Mouse (Mus musculus) forebrain, postnatal 0 days (tissue): ENCODE data around the gene Ada. TPM values are rescaled to one million over a fixed set of nuclear protein-coding genes. Genes with fewer than 3 reads are reported as not detected.

Experiments used
- ATAC-seq: fragments of 200-750 bp; cut with Nextera tagmentation; 2 replicates; pipeline ENCODE4 v1.8.0; 2017; ENCODE audit warnings: mild to moderate bottlenecking, moderate library complexity
- DNase-seq: peaks from one replicate; pipeline ENCODE4 v3.0.0-alpha.2; 2015
- H3K27ac ChIP-seq: fragments of 300-500 bp; sonication (generic); 2 replicates; pipeline ENCODE4 v1.5.1; 2014; ENCODE audit warnings: low read depth, mild to moderate bottlenecking, antibody characterized with exemption, low read length, moderate library complexity, mixed read lengths
- H3K27me3 ChIP-seq: fragments of 300-500 bp; sonication (generic); 2 replicates; pipeline ENCODE4 v1.6.1; 2014; ENCODE audit warnings: mild to moderate bottlenecking, low read length, mixed read lengths; ENCODE audit not compliant: insufficient read depth
- H3K36me3 ChIP-seq: fragments of 300-500 bp; sonication (generic); 2 replicates; pipeline ENCODE4 v1.6.1; 2014; ENCODE audit warnings: mild to moderate bottlenecking, moderate library complexity; ENCODE audit not compliant: insufficient read depth
- H3K4me1 ChIP-seq: fragments of 300-500 bp; sonication (generic); 2 replicates; pipeline ENCODE4 v1.6.1; 2014; ENCODE audit warnings: antibody characterized with exemption; ENCODE audit not compliant: insufficient read depth
- H3K4me2 ChIP-seq: fragments of 300-500 bp; sonication (generic); 2 replicates; pipeline ENCODE4 v1.6.1; 2014; ENCODE audit warnings: low read depth, mild to moderate bottlenecking, moderate library complexity
- H3K4me3 ChIP-seq: fragments of 300-500 bp; sonication (generic); 2 replicates; pipeline ENCODE4 v1.5.1; 2014; ENCODE audit warnings: low read depth, low read length, mixed read lengths
- H3K9ac ChIP-seq: fragments of 300-500 bp; sonication (generic); 2 replicates; pipeline ENCODE4 v1.6.1; 2014; ENCODE audit warnings: mild to moderate bottlenecking
- H3K9me3 ChIP-seq: fragments of 300-500 bp; sonication (generic); 2 replicates; pipeline ENCODE4 v1.6.1; 2016; ENCODE audit warnings: low read length
- CTCF ChIP-seq: sonication (generic); IDR thresholded peaks from 2 replicates; pipeline ENCODE4 v1.5.1; 2016; ENCODE audit warnings: antibody characterized with exemption, control low read depth, low read depth
- WGBS: fragments of 180-500 bp; shearing (Covaris S2); extraction: QIAGEN DNeasy Blood & Tissue Kit; methylation state at CpG from one replicate; pipeline ENCODE4 v1.1.7; 2014; 5-methylcytosine and 5-hydroxymethylcytosine counted together
- polyA plus RNA-seq: library from polyadenylated mRNA; unstranded; fragments of >200 nt; fragmentation: Nextera tagmentation; extraction: Ambion mirVana; gene quantifications from 2 replicates; pipeline ENCODE4 v1.2.1, GENCODE M21; 2015
- total RNA-seq: library from RNA; depleted of rRNA; stranded (reverse); fragments of >200 nt; gene quantifications from 2 replicates; pipeline ENCODE4 v1.2.3, GENCODE M21; 2014

Gene Ada
- total and polyA plus RNA-seq, 2 experiments from 2014 or later = 4.3 to 5.4 TPM

DNA sequence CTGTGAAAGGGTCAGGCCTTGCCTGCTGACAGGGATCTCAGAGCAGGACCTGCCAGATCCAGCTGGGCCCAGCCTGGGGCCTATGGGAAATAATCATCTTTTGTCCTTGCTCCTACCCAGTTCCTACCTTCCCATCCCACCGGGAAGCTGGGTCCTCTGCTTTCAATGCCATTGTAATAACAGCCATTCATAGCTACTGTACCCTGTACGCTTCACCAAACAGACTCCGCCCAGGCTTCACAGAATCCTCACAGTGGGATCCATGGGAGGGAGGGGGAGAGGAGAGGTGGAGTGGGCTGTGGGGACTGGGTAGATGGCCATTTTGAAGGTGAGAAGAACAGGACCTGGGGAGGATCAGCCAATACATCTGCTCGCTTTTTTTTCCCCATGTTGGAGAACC, 28.9 kb upstream of the Ada start:
- no peaks in the 10 kb centered on the region for H3K4me1 ChIP-seq
- DNase-seq = no peak

DNA sequence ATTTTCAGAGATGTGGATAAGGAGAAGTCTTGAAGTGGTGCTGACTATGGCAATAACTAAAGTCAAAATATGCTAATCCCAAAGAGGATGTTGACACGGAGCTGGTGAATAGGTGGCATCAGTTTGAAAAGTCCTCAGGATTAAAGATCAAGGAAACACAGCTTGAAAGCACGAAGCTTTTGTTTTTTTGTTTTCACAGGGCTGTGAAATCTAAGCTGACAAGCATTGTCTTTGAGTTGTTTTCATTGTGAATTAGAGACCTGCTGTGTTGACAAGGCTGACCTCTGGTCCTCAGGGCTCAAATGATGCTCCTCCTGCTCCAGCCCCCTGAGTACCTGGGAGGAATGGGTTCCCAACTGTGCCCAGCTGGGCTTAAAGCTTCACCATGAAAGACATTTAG, 27.0 kb upstream of the Ada start:
- Histone ChIP-seq H3K4me1 (no peaks in the 10 kb centered on the region), H3K4me2 (no peak overlapping the region), H3K27me3 (no peaks in the 10 kb centered on the region), H3K9ac (no peak overlapping the region), H3K36me3 (no peaks in the 10 kb centered on the region), H3K4me3 (no peak overlapping the region), H3K27ac (no peak overlapping the region), H3K9me3 (no peaks in the 10 kb centered on the region)
- 4% methylated on average over 2 of the region's 2 CpGs for WGBS
- no peak for TF ChIP-seq CTCF
- DNase-seq (no peak), ATAC-seq (no peak)

More for the DNA sequence above, 28.9 kb upstream of the Ada start:
- no peaks in the 10 kb centered on the region for H3K36me3 ChIP-seq
- 42% methylated on average over 4 of the region's 4 CpGs for WGBS
- ATAC-seq = no peak
- H3K9ac ChIP-seq = no peak overlapping the region
- no peak for TF ChIP-seq CTCF
- H3K27me3 ChIP-seq = no peaks in the 10 kb centered on the region
- H3K9me3 ChIP-seq = no peaks in the 10 kb centered on the region
- H3K4me3 ChIP-seq = no peak overlapping the region
- H3K27ac ChIP-seq = no peak overlapping the region
- H3K4me2 ChIP-seq = no peak overlapping the region

DNA sequence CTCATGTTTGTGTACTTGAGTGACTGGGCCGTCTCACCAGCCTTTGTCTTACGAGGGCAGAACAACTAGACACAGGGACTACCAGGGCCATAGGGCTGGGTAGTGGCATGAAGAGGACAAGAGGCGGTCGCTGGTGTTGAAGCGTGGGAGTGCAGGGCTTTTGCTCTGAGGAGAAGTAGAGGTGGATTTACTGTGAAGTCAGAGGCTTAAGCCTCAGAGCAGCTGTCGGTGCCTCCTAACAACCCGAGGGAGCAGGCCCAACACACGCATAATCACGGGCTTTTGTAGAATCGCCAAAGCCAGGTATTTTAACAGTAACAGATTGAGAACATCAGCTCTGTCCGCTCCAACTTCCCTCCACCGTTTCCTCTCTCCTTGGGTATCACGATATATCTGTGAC, 26.6 kb upstream of the Ada start:
- H3K4me2 ChIP-seq = no peak overlapping the region
- 15% methylated on average over 13 of the region's 13 CpGs for WGBS
- H3K36me3 ChIP-seq = no peaks in the 10 kb centered on the region
- ATAC-seq (no peak), DNase-seq (no peak)
- H3K27ac ChIP-seq = no peak overlapping the region
- no peak overlapping the region for H3K4me3 ChIP-seq
- TF ChIP-seq CTCF = no peak
- no peaks in the 10 kb centered on the region for H3K4me1 ChIP-seq
- no peak overlapping the region for H3K9ac ChIP-seq
- H3K9me3 ChIP-seq = no peaks in the 10 kb centered on the region
- H3K27me3 ChIP-seq = no peaks in the 10 kb centered on the region

DNA sequence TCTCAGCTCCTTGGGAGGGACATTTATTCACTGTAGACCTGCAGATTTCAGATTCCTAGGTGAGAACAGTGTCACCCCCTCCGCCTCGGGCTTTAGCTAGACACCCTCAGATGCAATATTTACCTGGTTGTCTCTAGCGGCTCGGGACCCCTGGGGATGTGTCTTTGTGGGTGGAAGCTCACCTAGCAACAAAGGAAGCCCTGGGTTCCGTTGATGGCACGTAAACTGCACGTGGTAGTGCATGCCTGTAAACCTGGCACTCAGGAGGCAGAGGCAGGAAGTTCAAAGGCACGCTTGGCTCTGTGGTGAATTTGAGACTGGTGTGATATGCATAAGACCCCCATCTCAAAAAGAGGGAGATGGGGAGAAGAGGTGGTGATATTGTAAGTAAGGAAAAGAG, 20.7 kb upstream of the Ada start:
- H3K9me3 ChIP-seq = no peaks in the 10 kb centered on the region
- H3K4me3 ChIP-seq = no peak overlapping the region
- no peak for ATAC-seq
- no peak for DNase-seq
- no peaks in the 10 kb centered on the region for H3K4me1 ChIP-seq
- H3K36me3 ChIP-seq = no peaks in the 10 kb centered on the region
- H3K9ac ChIP-seq = no peak overlapping the region
- 88% methylated on average over 8 of the region's 8 CpGs for WGBS
- no peaks in the 10 kb centered on the region for H3K27me3 ChIP-seq
- TF ChIP-seq CTCF = no peak
- H3K4me2 ChIP-seq = no peak overlapping the region
- H3K27ac ChIP-seq = no peak overlapping the region

DNA sequence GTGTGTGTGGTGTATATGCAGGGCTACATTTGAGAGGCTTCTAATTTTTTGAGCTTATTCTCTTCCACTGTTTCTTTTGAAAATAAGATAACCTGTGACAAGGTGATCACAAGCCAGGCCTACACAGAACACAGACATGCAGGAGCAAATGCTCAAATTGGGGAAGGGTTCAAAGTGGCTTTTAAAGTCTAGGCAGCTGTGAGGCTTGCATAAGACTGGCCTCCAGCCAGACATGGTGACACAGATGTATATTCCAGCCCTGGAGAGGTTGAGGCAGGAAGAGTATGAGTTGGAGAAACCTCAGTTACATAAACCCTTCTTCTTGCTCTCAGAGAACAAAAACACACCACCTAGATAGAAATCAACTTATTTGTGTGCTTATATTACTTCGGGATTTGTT, 16.9 kb upstream of the Ada start:
- H3K4me3 ChIP-seq = no peak overlapping the region
- DNase-seq (no peak), ATAC-seq (no peak)
- no peaks in the 10 kb centered on the region for H3K9me3 ChIP-seq
- H3K4me1 ChIP-seq = no peaks in the 10 kb centered on the region
- no peaks in the 10 kb centered on the region for H3K36me3 ChIP-seq
- H3K9ac ChIP-seq = no peak overlapping the region
- H3K27ac ChIP-seq = no peak overlapping the region
- no peaks in the 10 kb centered on the region for H3K27me3 ChIP-seq
- no peak for TF ChIP-seq CTCF
- H3K4me2 ChIP-seq = no peak overlapping the region
- 83% methylated on average over 1 of the region's 1 CpGs for WGBS

DNA sequence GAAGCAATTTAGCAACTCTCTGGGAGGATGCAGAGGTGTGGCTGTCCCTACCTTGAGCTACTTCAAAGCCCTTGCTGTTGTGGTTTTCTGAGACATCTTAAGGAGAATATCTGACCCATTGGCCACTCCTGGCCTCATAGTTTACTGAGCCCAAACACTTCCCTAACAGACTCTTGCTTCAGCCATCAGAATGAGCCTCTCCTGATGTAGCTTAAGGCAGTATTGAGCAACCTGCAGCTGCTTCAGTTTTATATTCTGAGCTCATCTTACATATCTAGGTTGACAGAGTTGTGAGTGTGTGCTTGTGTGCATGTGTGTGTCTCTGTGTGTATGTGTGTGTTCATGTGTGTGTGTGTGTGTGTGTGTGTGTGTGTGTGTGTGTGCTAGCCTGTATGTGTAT, 16.2 kb upstream of the Ada start:
- ATAC-seq (no peak), DNase-seq (no peak)
- Histone ChIP-seq H3K9ac (no peak overlapping the region), H3K27me3 (no peaks in the 10 kb centered on the region), H3K4me3 (no peak overlapping the region), H3K4me2 (no peak overlapping the region), H3K4me1 (no peaks in the 10 kb centered on the region), H3K27ac (no peak overlapping the region), H3K9me3 (no peaks in the 10 kb centered on the region), H3K36me3 (no peaks in the 10 kb centered on the region)
- no peak for TF ChIP-seq CTCF

DNA sequence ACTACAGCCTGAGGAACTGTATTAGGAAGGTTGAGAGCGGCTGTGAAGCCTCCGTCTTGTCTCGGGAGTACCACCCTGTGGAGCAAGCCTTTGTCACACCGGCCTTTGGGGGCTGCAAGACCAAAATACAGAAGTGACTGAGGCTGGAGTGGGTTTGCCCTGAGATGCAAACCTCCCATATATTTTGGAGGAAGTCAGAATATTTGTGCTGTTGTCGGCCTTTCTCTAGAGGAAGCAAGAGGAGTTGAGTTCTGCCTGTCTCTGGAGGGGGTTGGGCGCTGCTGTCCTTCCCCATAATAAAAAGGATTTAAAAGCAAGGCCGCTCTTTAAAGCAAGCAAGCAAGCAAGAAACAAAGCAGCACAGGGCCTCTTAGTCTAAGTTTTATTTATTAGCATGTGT, 11.4 kb upstream of the Ada start:
- Histone ChIP-seq H3K4me3 (no peak overlapping the region), H3K9ac (no peak overlapping the region), H3K27me3 (no peaks in the 10 kb centered on the region), H3K36me3 (no peaks in the 10 kb centered on the region), H3K9me3 (no peaks in the 10 kb centered on the region), H3K4me1 (no peaks in the 10 kb centered on the region), H3K4me2 (no peak overlapping the region), H3K27ac (no peak overlapping the region)
- WGBS = 84% methylated on average over 7 of the region's 7 CpGs
- ATAC-seq = no peak
- TF ChIP-seq CTCF = no peak
- DNase-seq = no peak

DNA sequence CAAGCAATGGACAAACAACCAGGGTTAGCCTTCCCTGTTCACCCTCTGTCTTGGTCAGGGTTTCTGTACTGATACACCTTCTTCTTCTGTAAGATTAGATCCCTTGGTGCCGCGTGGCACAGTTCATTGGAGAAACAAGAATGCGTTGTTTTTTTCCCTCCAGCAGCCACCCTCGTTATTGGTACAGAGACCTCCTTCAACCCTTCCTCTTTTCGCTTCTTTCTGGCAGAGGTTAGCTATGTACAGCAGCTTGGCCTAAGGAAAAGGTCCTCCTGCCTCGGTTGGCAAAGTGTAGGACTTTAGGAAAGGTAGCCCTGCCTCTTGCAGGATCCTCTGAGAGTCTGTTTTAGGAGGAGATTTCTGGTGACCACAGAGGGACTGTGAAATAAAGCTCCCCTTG, 10.6 kb upstream of the Ada start:
- Histone ChIP-seq H3K4me2 (no peak overlapping the region), H3K4me1 (no peaks in the 10 kb centered on the region), H3K36me3 (no peaks in the 10 kb centered on the region), H3K27ac (no peak overlapping the region), H3K9me3 (no peaks in the 10 kb centered on the region), H3K4me3 (no peak overlapping the region), H3K27me3 (no peaks in the 10 kb centered on the region), H3K9ac (no peak overlapping the region)
- ATAC-seq (no peak), DNase-seq (no peak)
- TF ChIP-seq CTCF = no peak
- 78% methylated on average over 6 of the region's 6 CpGs for WGBS
